Mouse (Mus musculus) layer of hippocampus, postnatal 10 days (tissue): ENCODE data around the gene Fem1a. TPM values are rescaled to one million over a fixed set of nuclear protein-coding genes. Genes with fewer than 3 reads are reported as not detected.

Experiments used
- DNase-seq, 2 experiments: peaks; one replicate each; pipeline ENCODE4 v3.0.0; 2021; ENCODE audit warnings: low spot score in 2 of 2
- long read RNA-seq: library from polyadenylated mRNA; stranded (forward); transcript quantifications from one replicate; pipeline ENCODE4 v2.0.0, GENCODE M21; 2023
- total RNA-seq, 2 experiments: library from RNA; stranded (reverse); gene quantifications; 2 replicates each; pipeline ENCODE4 v1.2.3; 2021

Gene Fem1a
- 10 to 100 TPM; 45.3 to 46.5 TPM for total RNA-seq
- long read RNA-seq, full-length matches to known transcripts = 37 of 37 reads
- long read RNA-seq, partial matches to known transcripts = 0 of 37 reads
- long read RNA-seq, other reads (novel, unspliced or antisense) = 0 of 37 reads

DNA sequence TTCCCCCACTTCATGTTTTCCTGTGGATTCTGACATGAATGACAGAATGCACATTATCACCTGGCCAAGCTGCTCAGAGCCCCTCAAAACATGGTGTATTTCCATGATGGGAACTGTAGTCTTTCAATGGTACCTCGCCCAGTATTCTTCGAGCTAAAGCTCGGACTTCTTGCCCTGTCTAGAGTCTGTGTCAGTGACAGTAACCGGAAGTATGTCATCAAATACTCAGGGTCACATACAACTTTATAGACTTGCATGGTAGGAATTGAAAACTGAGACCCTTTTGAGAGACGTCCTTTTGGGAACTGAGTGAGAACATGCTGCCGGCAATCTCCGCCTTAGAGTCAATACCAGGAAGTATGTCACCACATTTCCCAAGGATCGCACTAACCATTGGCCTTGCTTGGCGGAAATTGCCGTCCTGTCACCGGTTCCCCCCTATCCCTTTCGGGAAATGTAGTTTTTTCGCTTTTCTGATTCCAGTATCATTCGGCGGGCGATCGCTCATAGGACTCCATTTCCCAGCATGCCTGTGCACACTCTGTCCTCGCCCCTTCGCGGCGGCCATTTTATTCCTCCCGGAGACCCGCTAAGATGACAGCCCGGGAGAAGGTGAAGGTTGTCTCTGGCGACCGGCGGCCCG is at the start of gene Fem1a:
Fem1a (plus strand) TSS at position 572 of the 643 bp plus-strand sequence.
- peak; percentile 88 to 92 for DNase-seq

DNA sequence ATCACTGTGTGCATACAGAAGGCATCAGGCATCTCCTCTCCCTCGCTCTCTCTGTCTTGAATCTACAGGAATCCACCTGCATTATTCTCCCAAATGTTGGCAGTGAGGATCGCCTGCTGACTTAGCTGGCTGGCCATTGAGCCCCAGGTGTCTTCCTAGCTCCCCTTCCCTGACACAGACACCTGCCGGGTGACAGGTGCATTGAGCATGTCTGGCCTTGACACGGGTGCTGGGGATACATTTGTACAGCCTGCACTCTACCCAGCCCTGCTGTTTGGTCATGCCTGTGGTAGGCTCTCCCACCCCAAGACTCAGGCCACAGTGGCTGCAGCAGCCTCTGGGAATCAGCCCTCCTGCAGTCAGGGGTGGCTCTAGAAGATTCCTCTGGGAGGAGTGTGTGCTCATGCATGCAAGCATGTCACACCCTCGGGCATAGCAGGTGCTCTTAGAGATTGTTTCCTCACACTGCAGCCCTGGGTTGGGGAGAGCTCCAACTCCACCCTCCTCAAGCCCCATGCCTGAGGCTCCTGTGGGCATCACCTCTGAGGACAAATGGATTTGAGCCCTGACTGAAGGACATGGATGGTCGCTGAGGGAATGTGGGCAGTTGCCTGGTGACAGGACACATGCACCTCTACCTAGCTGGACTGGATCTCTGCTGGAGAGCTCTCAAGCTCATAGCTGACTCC is 49.5 kb upstream of the Fem1a start:
- no peak for DNase-seq

DNA sequence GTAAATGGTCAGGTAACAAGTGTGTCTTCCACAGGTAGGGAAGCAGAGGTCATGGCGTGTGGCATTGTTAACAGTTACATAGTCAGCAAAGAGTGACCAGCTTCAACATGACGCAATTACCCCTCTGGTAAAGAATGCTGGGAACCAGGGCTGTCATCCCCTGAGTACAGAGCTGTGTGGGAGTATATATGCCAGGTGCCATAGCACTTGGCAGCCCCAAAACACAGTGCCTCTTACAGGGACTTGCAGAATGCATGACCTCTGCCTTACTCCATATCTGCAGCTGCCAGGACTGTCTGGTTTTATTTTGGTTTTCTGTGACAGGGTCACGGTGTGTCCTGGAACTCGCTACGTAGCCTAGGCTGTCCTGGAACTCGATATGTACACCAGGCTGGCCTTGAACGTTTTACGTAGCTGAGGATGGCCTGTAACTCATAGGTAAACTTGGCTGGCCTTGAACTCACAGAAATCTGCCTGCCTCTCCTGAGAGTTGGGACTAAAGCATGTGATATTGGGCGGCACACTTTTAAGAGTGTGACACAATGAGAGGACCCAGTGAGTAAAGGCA is 48.6 kb upstream of the Fem1a start:
- no peak for DNase-seq

DNA sequence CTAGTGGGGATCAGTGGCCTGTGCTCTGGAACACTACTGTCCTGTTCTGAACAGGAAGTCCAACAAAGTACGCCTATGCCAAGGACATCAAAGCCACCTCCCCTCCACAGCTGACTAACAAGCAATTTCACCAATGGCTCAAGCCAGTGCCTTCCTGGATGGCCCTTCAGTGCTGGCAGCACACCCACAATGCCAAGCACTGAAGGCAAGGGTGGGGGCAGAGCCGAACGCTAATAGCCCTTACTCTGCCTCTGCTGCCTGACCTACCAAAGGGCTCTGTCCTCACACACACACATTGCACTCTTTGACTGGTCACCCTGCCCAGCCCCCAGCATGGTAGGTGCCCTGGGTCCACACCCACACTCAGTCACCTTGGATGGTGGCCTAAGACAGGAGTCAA is 47.8 kb upstream of the Fem1a start:
- DNase-seq = no peak

DNA sequence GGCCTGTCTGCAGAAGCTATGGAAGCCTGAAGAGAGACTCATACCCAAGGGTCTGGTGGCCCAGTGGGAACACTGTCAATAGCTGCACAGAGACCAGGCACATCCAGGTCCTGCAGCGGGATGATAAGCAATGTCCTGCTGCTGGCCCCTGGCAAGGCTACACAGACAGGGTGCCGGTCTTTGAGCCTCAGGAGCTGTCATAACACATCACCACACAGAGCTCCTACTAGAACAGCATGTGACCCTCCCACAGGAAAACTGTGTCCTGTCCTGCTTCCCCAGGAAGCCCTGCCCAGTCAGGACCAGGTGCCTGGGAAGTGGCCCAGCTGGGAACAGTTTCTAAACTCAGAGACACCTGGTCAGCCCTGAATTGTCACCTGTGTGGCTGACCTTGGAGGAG is 45.5 kb upstream of the Fem1a start:
- no peak for DNase-seq

DNA sequence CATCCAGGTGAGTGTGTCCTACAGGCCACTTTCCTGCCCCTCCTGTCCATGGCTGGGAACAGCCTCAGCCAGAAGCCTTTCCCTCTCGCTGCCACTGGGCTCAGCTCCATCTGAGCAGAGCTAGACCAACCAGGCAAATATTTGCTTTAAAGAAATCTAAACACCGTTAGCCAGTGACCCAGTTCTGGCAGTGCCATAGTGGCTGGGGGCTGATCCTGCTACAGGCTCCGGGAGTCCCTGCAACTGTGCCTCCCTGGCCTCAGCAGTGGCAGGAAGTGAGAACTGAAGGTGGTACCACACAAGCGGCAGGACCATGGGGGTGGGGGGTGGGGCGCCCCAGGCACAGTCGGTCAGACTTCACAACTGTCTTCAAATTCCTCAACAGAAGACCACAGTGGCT is 43.9 kb upstream of the Fem1a start:
- no peak for DNase-seq

DNA sequence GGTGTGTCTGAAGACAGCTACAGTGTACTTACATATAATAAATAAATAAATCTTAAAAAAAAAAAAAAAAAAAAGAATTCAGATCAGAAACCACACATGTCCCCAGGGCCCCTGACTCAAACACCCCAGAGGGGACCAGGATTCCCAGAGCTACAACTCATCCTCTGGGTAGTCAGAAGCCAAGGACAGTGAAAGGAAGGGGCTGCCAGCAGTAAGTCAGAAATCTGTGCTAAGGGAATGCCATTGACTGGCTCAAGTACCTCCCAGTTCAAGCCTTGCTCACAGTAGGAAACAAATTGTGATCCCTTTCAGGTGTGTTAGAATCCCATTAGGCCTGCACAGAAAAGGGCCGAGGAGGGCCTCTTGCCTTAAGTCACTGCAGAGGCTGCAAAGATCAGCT is 42.4 kb upstream of the Fem1a start:
- no peak for DNase-seq

DNA sequence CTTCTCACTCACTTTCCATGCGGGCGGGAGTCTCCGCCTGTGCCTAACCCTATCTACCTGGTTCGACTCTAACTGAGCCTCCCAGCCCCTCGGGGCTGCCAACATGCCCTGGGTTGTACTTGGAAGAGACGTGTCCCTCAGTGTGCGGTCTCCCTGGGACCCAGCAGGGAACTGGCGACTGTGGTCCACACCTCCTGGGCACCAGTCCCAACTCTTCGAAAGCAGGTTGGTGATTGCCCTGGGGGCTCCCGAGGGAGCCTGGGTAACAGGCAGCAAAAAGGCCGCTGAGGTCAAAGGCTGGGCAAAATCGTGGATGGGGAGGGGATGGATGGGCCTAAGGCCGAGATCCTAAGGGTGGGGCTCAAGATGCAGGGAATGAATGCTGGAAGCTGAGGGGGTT is 38.9 kb upstream of the Fem1a start:
- peak; percentile 28 to 38 for DNase-seq

DNA sequence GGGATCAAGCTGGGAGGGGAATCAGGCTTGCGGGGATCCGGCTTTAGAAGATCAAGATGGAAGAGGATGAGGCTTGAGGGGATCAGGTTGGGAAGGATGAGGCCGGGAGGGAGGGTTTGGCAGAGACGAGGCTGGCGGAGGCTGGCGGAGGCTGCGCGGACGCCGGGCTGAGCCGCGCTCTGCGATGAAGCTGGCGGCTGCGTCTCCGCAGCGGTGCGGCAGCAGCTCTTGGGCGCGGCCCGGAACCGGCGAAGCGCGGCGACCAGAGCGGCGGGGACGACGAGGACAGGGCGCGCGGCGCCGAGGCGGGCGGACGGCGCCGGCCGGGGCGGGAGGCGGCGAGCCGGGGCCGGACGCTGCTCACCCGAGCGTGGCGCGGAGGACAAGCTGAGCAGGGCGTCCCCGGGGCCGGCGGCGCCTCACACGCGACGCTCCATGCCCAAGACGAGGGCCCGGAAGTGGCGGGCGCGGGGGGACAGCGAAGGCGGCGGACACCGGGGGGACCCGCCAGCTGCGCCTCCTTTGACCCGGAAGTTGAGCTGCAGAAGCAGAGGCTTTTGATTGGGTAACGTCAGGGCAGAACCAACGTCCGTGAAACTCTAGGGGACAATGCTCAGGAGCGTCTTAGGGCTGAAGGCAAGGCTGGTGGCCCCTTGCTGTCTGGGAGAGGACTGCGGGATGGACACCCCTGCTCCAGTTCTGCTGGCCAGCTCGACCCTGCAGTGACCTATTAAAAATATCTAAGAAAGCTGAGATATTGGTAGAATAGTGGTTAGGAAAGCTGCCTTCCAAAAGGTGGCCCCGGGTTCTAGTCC is 38.0 kb upstream of the Fem1a start, which contains the start of gene Dpp9:
Dpp9 (minus strand) TSS at position 529 of the 815 bp plus-strand sequence.
- DNase-seq = peak; percentile 82 to 88

DNA sequence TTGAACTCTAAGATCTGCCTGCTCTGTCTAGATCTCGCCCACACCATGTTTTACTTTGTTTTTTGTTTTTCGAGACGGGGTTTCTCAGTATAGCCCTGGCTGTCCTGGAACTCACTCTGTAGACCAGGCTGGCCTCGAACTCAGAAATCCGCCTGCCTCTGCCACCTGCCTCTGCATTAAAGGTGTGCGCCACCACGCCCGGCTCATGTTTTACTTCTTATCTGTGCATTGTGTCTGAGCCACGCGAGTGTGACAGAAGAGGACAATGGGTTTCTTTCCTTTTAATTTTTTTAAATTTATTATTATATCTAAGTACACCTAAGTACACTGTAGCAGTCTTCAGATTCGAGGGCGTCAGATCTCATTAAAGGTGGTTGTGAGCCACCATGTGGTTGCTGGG is 37.4 kb upstream of the Fem1a start:
- DNase-seq = no peak

DNA sequence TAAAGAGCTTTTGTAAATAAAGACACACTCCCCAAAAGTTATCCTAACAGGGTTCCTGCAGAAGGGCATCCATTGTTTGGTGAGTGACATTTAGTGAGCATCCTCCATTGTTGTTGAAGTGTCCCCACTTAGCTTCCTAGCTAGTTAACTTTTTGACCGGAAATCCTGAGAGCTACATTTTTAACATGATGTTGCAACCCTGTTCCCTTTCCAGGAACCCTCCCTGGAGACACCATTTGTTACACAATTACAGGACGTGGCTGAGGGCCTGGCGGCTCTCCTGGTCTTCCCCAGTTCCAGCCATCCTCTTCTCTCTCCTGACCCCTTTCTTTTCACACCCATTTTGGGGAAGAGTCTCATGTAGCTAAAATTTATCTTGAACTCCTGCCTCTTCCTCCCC is 36.8 kb upstream of the Fem1a start:
- DNase-seq = no peak

DNA sequence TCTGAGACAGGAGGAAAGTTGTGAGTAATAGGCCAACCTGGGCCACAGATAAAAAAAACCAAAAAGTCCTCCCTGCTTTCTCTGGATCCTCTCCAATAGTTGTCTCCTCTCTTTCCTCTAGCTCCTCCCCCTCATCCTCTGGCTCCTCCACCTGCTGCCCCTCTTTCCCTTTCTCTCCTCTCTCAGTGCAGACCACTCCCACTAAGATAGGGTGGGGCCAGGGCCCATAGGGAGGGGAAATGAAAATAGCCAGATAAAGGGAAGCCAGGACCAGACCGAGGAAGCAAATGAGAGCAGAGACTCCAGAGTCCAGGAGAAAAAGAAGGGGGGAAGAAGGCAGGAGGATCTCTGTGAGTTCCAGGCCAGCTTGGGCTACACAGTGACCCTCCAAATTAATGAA is 31.7 kb upstream of the Fem1a start:
- no peak for DNase-seq

DNA sequence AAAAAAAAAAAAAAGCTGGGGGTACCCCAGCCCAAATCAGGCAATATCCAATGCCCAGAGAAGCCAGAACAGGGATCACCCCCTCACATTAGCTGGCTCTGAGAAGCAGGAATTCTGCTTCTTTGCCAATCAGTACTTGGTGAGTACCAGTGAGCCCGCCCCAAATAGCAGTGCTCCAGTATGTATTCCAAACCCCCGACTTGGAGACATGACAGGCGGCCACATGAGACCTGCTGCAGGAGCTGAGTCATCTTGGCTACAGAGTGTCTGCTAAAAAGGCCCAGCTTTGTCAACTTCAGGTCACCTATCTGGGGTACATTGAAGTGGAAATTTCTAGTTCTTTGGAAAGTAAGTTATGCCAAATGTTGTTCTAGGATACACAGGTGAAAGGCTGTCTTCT is 30.0 kb upstream of the Fem1a start:
- no peak for DNase-seq

DNA sequence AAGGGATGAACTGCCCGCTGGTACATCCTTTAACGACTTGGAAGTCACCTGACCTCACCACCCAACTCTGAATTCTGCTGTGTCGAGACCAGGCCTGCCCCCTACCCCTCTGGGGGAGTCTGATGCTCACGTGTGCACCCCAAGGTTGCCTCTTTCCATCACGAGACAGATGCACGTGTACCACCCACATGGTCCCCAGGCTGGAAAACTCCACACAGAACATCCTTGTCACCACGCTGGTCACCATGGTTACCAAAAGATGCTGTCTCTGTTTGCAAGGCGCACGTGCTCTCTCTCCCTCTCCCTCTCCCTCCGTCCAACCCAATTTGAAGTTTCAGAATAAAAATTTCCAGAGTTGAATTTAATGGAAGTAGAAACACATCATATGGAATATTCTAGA is 26.7 kb upstream of the Fem1a start:
- peak; percentile 57 to 64 for DNase-seq

DNA sequence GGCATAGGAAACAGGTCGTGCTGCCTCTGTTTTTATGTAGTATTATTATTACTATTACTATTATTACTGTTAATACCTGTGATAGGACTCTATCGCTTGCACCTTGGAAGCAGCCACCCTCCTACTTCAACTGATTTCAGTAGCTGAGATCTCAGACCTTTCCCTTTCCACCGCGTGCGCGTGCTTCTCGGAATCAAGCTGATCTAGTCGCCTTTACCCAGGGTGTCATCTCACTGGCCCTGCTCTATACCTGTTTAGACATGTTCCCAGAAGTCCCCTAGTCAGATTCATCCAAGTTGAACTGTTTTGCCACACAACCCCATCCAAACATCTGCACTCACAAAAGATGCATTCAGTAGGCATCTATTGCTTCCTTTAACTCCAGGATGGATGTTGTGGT is 23.2 kb upstream of the Fem1a start:
- DNase-seq = no peak

DNA sequence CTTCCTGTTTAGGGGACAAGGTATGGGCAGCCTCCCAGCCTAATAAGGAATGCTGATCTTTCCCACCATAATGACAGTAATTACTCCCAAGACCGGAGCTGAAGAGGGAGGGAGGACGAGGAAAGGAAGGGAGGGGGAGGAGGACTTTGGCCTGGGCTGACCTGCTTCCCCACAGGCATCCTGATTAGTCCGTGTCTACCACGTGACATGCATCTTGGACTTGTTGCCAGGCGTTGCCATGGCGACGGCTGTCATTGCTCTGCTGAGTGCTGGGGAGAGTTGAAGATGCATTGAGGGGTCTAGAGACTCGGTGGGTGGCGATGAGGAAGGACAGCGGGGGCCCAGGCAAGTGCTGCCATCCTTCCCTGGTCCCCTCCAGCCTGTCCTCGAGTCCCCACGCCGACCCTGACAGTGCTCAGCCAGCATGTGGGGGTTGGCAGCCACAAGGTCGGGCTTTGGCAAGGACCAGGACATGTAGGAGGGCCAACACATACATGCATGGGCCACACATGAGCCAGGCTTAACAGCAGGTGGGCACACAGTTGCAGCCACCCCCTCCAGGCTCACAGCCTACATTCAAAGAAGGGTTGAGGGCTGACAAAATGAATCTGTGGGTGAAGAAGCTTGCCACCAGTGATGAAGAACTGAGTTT is 22.7 kb upstream of the Fem1a start:
- peak; percentile 89 to 91 for DNase-seq

DNA sequence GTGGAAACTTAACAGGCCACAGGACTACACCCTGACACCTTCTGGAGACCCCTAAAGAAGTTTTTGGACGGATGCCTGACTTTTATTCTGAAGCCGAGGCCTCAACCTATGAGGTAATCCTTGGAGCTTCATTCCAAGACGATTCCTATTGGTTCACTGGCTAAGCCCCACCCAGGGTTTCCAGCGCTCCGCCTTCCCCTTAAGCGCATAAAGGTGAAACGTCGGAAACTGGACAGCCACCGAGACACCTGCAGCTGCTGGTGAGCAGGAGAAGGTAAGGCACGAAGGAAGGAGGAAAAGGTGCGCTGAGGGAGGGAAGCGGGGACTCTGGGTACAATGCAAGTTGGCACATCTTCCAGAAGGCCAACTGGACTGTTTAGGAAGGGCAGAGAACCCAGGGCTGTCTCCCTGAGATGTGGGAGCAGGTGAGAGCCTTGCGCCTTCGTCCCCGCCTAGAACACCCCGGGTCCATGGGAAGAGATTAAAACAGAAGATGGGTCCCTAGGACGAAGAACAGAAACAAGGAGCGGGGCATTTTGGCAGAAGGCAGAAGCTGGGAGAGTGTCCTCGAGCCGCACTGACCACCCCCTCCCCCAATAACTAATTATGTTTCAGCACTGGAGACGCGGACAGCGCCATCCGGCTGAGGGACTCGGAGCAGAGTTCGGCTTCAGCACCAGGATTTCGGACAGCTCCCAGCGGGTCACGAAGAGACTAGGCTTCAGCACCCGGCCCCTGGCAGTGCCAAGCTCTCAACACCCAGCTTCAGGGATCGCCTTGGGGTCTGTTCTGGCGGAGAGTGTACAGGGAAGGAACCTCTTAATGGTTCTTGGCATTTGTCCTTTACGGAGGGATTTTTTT is 14.8 kb upstream of the Fem1a start:
- peak; percentile 83 to 86 for DNase-seq

DNA sequence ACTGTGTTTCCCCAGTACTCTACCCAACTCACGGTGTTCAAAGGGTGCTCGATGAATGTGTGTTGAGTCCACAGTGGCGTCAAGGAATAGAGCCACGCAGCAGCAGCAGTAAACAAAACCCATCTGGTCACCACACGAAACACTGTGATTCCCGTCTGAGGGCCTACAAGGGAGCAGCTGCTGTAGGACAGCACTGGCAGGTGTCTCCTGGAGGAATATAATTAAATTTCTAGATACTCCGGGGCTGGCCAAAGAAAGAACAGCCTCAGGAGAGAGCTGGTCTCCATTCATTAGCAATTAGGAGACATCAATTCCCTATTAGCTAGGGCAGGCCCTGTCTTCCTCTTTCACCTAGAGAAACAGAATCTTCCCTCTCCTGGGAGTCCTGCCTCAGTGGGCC is 11.0 kb upstream of the Fem1a start:
- DNase-seq = no peak

DNA sequence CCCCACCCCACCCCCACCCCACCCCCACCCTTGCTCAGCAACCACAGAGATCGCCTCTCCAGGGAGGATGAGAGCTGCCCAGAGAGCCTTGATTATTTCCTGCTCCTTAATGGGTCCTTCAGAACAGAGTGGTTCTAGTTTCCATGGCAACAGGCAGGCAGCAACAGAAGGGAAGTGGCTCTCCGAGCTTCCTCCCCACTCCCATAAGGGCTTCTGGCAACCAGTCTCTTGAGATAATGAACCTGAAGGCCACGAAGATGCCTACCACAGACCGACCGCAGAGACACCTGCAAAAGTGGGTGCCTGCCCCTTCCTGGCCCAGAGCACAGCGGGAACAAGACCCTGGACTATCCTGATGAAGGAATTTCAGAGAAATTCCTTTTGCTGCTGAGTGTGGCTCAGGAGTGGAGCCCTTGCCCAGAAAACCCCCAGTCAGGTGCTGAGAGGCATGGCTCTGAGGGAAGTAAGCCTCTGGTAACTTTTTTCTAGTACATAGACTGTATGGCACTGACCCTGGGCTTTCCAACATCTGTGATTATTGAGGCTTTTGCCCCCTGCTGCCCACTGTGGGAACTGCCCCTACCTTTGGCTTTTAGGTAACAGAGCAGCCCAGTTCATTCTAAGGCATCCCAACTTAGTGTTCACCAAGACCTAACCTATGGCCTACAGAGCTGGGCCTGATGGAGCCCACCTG is 5.3 kb upstream of the Fem1a start:
- DNase-seq = peak; percentile 75 to 77

DNA sequence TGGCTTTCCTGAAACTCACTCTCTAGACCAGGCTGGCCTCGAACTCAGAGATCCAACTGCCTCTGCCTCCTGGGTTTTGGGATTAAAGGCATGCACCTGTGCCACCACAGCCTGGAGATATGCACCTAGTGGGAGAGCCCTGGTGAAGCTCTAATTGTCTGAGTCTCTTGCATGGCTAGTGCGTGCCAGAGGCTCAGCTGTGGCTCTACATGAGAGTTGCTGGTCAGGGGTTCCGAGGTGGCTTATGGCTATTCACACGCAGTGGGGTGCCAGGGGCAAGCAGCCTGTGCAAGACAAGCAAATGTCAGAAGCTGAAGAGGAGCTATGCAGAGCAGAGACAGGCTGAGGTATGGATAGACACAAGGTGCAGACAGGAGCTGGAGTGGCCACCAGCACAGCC is 1.9 kb upstream of the Fem1a start:
- no peak for DNase-seq
